Mouse (Mus musculus) right cerebral cortex, adult 18-20 months (tissue): ENCODE measurements around the gene Trp53tg5.

Experiments used
- DNase-seq: peaks from one replicate; pipeline ENCODE4 v3.0.0; 2022; ENCODE audit warnings: mixed read lengths

Trp53tg5 gene

DNA sequence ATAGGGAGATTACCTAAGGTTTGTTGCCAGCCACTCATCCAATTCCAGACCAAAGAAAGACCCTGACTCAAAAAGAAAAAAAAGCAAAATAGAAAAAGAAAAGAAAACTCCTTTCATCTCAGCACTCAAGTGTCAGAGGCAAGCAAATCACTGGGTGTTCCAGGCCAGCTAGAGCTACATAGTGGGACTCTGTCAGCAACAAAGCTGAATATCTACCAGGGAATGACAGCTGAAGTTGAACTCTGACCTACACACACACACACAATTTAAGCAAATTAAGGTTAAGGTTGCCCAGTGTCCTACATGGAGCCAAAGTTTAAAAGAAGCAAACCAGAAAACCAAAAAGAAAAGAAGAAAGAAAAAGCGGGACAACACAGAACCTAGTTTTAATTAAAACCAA is 25.4 kb downstream of the Trp53tg5 start:
- DNase-seq: no peak

DNA sequence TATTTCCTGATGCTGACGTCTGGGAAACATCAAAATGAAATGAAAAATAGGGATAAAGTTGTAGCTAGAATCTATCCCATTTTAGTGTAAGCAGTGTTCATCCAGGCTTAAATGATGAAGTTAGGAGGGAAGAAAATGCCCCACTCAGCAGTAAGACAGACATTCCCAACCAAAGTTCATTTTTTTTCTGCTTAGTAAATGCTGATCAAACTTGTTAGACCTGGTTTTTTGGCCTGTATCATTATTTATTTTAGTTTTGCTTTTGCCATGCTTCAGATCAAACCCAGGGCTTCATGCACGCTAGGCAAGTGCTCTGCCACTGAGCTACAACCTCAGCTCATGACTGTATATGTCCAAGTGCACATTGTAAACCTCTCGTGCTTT is 27.4 kb downstream of the Trp53tg5 start:
- DNase-seq: no peak

DNA sequence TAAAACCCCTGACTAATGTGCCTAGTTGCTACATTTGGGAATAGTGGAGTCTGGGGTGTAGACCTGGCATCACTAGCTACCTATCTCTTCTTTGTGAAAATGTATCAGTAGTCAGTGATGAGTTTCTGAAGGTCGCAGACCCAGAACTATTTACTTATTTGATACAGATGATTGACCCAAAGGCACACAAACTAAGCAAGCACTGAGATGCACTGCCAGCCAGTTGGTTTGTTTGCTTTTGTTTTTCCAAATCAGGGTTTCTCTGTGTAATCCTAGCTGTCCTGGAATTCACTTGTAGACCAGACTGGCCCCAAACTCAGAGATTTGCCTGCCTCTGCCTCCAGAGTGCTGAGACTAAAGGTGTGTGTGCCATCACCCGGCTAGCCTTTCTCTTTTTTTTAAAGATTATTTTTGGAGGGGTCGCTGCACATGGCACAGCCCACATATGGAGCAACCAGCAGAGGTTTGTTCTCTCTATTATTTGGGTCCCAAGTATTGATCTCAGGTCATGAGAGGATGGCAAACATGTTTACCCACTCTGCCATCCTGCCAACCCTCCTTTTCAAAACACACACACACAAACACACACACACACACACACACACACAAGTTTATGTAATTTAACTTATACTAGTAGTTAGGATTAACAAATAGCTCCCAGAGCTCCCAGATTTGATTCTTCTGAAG is 28.0 kb downstream of the Trp53tg5 start:
- no peak for DNase-seq

DNA sequence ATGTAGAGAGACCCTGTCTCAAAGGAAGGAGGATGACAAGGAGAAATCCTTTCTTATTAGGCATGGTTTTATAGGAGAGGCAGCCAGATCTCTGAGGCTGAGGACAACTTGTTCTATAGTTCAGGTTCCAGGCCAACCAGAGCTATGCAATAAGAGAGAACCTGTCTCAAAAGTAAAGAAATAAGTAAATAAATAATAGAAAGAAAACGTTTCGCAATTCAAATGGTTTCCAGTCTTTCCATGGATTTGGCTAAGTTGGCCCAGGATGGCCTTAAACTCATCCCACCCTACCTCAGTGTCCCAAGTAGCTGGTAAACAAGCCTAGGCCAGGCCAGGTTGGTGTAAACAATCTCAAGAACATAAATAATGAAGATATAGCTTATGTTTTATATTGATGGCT is 28.8 kb downstream of the Trp53tg5 start:
- DNase-seq: no peak

DNA sequence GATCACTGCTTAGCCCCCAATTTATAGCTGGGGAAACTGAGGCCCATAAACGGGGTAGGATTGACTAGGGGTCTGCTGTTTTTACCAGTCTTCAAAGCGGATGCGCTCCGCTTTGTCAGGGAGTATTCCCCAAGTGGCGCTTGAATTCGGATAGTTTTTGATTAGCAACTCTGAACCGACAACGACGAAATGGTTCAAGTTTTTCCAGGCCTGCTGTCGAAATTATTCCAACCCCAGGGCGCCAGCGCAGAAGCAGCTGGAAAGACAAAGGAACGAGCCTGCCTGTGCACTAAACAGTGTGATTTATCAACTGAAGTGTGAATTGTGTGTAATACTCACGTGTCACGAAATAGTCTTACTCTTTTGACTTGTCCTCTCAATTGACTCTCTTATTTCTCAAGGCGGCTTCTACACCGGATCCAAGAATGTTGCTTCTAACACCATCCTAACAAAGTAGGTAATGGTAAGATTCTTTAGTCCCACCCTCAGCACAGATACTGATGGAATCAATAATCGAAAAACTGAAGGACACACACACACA is 30.0 kb downstream of the Trp53tg5 start, which contains the start of gene Sdc4:
Sdc4 (minus strand) TSS at position 428 of the 541 bp plus-strand sequence.
- DNase-seq: no peak

DNA sequence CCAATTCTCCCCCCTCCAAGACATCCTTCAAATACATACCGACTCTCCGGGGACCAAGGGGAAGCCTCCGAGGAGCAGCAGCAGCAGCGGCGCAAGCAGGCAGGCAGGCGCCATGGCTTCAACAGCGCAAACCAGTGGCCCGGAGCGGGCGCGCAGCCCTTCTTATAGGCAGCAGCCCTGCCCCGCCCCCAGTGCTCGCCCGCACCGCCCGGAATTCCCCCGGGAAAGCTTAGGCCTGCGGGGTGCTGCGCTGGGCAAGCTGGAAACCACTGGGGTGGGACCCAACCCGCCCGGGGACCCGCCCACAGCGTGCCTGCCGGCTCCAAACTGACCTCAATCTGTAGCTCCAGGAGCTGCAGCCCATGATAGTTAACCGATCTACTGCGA is 30.5 kb downstream of the Trp53tg5 start:
- DNase-seq: peak; percentile 69

DNA sequence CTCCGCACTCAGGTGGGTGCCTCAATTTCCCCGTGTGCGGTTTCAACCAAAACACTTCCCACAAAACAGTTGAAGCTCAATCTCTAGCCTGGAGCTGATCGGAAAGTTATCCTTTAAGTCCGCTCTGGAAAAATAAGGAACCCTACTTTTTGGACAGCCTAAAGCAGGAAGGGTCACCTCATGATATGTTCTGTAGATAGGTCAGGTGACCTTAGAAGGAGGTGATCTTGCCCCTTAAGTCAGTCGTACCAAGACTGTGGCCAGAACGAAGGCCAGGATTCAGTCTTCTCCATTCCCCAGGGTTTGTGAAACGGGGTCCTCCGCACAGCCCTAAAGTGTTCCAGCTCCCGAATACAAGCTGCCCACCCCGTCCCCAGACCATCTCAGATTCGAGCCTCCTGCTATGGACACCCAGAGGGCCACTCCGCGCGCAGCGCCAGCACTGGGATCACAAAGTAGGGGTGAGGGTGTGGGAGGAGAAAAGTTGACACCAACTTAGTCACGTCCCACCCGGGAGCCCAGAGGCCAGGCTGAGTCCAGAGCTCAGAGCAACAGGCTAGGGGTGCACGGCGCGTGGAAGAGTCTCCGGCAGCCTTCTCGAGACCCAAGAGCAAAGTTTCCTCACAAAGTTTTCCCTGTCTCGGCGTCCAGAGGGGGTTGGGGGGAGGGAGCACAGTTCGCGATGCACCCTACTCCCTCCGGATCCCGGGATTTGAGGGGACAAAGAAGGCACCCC is 31.0 kb downstream of the Trp53tg5 start:
- no peak for DNase-seq

DNA sequence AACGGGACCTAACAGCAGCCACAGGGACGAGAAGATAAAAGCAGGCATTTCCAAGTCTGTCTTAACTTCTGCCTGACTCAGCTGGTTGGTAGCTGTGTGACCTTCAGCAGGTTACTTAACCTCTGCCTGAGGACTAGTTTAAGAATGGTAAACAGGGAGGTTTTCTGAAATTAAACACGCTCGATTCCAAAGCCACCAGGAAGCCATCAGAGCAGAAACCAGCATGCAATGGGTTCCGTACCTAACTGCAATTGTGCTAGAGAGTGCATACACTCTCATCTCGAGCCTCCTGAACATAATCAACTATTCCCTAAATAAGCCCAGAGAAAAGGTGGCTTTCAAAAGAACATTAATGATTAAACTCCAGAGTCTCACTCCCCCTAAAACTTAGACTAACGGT is 31.8 kb downstream of the Trp53tg5 start:
- no peak for DNase-seq

DNA sequence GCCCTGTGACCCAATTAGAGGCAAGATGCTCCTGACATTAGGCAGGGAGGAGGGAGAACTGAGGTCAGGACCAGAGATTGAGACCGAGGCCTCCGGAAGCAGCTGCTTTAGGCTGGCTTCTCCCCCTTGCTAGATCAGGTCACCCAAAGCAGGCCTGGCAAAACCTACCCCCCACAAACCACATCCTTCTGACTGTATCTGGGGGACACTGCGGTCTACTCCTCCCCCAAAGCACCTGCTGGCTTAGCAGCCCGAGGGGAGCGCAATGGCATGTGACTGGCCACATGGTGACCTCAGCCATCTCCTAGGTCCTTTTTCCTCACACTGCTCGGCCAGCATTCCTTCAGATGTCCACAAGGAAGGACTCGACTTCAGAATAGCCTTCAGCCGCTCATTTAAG is 32.4 kb downstream of the Trp53tg5 start:
- DNase-seq: no peak

DNA sequence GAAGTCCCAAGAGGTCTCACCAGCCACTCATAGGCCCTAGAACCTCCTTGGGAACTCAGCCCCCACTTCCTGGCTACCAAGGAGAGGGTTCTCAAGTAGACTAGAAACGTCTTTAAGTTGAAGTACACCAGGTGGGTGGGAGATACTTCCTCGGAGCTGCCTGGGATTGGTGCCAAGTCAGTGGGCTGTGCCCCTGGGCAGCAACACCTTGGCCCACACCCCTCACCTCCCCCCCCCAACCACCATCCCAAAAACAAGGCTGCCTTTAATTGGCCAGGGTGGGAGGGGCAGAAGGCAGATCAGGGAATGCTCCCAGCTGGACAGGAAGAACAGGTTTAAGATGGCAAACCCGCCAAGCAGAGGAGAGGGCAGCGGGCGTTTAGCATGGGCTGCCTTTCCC is 33.2 kb downstream of the Trp53tg5 start:
- DNase-seq: no peak

DNA sequence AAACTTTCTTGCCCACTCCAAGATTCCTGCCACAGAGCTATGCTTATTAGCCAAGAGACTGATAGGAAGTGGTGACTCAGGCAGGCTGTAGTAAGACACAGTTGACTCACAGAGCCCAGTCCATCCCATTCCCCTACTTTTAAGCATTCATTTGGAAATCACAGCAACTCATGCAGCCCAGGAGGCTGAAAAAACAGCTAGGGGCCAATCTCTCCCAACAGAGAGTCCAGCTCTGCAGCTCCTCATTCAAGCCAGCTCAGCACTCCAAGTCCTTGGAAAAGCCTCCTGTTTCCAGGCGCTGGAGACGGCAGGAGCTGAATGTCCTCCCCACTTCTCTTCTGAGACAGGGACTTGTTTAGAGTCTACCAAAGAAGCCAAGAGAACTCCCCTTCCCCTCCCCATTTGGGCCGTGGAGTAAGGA is 34.5 kb downstream of the Trp53tg5 start:
- DNase-seq: peak; percentile 57

DNA sequence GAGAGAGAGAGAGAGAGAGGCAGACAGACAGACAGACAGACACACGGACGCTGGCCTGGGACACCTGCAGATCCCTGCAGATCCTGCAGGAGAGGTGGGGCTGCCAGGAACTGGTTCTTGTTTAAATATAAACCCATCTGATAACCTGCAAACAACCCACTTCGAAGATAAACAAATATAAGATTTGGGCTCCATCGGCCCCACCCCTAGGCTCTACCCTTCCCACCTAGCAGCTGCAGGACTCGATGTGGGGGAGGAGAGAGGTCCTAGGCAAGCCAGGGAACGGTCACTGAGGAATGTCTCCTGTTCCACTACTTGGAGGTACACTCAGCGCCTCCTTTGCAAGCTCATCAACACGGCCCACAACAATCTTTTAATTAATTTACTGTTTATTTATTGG is 35.3 kb downstream of the Trp53tg5 start:
- no peak for DNase-seq

DNA sequence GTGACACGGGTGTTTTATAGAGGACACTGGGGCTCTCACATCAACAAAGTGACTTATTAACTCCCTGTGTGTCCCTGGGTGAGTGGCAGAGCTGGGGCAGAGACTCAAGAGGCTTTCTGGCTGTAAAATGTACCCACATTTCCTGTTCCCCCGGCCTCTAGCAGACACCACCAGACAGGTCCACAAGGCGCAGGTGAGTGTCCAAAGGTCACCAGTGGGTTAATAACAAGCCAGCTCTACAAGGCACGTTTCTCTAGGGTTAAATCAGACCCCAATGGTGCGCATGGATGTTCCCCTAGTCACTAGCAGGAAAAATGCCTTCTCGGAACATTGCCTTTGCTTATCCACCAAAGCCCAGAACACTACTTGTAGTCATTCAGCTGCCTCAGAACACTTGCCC is 35.8 kb downstream of the Trp53tg5 start:
- no peak for DNase-seq

DNA sequence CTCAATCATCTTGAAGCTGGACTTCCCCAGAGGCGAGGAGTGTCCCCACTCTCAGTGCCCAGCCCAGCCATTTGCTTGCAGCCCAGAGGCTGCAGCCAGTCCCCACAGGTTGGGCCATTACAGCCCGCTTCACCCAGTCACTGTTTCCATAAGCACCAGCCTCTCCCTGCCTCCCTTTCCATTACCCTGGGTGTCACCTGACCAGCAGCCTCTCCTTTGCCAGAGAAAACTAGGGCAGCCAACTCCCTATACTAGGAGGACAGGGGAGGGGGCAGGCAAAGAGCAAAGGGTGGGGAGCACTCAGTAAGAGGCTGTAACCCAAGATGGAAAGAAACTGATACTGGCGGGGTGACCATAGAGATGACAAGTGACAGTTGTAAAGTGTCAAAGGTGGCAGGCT is 36.6 kb downstream of the Trp53tg5 start:
- DNase-seq: no peak

DNA sequence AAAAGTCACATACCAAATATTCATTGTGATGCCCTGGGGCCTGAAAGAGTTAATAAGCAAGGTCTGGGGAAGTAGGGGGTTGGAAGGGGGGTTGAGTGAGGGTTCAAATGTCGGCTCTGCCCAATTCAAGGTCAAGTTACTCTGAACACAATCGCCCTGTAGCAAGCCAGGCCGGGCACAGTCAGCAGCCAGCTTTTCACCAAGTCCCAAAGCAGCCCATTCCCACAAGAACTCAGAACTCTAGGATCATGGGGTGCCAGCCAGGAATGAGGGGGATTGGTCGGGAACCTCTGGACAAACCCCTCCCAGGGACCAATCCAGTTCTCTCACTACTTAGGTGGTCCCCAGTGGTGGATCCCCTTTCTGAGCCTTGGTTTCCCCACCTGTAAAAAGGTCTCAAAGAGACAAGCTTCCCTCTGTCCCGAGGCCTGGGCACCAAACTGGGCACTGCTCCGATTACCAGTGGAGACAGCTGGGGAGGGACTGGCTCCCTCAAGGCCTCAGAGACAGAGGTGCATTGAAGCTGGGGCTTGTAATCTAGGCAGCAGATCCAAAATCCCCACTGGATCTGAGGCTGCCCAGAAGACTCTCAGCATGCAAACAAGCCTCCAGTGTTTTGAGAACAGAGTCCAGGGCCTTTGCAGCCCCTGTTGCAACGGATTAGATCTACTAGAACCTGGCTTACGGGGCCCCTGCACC is 37.2 kb downstream of the Trp53tg5 start:
- DNase-seq: peak; percentile 20

DNA sequence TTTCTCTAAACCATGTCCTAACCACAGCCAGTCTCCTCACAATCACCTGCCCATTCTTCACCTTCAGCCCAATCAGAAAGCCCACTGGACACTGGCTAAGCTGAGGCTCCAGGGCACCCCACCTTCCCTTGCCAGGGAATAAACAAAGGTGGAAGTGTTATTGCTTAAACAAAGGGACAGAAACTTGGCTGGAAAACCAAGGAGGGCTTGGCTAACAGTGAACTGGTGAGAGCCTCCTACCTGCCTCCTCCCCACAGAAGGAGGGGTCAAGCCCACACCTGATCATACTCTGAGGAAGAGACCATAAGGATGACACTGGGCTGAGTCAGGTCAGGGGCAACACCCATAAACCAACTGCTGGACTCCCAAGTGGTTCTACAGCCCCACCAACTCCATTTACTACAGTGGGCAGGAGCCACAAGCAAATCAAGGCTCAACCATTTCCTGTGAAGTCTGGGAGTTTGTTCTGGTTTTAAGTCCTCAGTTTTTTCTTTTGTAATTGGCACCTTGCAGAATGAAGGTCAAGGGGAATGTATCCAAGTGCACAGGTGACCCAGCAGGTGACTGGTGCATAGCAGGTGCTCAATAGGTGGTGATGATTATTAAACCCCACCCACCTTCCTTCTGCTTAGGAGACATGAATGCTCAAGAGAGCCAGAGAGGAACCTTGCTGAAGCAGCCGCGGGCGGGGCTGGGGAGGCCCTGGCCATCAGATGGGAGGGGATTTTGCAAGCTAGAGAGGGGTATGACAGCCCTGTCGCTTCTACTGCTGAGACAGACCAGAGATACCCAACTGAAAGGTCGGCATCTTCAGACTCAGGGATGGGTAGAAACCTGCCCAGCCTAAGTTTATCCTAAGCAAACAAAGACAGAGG is 38.1 kb downstream of the Trp53tg5 start:
- no peak for DNase-seq

DNA sequence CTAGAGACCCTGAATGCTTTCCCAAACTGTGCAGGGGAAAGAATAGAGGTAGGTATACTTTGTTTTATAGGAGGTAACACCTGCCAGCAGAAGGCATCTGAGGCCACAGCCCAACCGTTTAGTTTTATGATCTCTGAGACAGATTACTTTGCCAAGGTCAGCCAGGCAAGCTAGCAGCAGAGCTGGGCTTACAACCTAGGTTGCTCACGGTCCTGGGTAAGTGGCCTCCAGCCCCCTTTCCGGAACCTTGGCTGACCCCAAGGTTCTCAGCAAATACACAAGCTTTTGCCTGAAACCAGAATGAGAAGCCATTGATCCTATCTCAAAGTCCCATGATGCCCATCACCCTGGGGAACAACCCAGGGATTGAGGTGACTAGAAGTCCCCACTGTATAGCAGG is 38.8 kb downstream of the Trp53tg5 start:
- DNase-seq: no peak

DNA sequence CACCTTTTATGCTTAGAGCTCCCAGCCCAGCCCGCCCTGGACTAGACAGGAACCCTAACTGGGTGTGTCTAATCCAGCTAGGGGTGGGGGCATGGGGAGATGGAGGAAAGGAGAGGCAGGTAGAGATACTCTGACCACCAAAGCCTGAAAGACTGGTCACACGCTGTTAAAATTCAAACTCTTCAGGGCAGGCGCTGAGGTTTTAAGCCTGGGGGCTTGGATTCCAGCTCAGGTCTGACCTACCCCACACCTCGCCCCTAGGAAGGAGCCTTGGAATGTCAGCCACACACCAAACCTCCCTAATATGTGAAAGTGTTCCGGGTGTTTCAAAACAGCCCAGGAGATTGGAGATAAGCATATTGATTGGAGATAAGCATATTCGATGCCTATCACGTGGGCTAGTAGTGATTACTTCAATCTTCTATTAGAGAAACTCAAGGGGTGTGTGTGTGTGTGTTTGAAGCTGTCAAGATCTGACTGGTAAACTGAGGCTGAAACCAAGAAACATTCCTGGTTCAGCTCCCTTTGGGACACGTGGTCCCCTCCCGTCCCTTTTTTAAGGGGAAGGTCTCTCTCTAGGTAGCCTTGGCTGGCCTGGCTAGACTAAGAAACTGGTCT is 40.1 kb downstream of the Trp53tg5 start:
- no peak for DNase-seq

DNA sequence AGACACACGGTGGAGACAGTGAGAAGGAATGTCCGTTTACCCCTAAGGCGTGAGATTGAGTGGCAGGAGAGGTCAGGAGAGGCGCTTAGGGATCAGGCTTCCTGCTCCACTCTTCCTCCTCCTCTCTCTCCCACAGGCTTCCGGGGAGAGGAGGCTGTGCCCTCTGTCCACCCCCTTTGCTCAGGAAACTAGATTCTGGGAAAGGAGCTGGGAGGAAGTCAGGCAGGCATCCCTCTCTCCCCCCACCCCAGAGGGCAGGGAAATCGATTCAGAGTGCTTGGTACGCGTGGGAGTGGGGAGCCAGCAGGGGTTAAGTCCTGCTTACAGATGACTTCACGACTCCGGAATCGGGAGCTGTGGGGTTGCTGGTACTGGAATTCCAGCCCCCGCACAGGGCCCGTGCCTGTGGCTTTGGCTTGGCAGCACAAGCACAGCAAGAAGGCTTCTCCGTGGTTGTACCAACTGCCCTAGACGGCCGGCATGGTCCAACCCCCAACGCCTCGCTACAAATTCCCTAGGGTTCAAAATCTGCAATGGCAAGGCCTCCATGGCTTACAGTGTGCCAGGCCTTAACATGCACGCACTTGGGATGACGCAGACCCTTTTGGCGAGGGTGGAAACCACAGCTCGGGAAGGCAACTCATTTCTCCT is 40.9 kb downstream of the Trp53tg5 start:
- no peak for DNase-seq

DNA sequence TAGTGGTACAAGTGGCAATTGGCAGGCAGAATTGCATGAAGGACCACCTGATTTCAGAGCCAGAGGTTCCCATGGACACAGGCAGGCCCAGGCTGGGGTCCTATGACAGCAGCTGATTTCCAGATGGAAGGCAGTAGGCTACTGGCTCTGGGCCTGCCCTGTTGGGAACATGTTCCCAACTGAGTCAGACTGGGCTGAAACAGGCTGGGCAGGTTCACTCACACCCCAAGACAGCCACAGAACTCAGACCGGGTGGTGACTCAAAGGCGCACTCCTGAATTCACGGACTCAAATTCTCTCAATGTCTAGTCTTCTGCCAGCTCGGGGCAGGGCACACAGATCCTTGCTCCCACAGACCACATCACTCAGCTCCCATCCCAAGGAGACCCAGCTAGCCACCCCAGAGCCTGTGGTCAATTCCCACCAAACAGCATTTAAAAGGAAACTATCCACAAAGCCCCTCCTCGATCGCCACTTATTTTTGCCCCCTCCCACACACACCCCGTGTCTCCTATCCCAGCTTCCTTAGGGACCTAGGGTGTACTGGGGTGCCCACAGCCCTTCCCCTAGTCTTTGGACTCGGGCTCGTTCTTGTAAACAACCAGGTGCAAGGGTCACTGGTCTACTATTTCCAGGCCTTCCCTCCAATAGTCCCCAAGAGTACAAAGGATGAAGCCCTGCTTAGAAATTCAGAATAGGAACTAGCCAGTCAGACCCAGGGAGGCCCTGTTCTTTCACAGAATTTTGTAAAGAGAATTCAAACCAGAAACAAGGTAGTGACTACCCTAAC is 41.7 kb downstream of the Trp53tg5 start:
- DNase-seq: no peak

DNA sequence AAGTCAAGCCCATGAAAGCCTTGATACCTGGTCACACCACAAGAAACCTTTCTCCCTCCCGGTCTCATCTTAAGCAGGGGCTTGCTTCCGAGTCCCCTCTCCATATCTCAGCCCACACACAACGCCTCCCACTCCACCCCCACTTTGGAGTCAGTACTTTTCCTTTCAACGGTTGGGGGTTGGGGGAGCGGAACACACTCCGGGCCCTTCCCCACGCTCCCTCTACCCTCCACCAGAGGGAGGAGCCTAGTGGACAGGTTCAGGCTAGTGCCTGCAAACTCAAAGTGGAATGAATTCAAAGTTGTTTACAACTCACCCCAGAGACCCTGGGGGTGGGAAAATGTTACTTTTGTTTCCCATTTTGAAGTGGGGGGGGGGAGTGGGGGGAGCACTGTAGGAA is 42.8 kb downstream of the Trp53tg5 start:
- DNase-seq: no peak
